In the genomic region with DNA sequence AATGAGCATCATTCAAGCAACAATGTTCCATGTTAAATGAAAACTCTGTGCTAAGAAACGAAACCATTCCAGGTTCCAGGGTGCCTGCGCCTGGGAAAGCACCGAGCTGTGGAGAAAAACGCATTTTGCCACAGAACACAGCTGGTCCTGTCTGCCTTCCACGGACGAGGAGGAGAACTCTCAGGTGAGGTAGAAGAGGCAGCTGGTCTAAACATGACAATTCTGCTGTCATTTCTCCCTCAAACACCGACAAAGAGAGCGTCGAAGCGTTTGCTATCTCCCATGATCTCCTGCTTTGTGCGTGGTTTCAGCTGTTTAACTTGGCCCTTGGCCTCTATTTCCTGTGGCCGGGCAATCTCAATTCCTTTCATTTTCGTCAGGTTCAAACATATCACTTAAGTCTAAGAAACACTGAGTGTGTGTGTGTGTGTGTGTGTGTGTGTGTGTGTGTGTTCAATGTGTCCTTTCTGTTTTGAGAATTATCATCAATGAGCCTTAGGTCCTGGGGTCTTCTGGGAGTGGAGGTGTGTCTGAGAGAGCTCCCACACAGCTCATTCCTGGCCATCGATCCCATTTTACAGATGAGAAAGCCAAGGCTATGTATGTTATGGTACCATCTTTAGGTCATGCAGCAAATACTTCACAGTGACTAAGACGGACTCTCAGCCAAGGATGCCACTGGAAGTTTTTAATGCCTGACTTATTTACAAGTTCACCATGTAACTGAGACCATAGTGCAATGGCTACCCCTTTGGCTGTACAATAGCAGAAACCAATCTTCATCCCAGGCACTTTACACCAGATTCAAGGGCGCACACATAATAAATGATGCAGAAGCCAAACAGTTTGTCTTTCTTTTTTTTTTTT, we compare ENCODE assay signal across 11 mouse cellular contexts. TPM values are rescaled to one million over a fixed set of nuclear protein-coding genes. Genes with fewer than 3 reads are reported as not detected.
DNase-seq lines count a peak whose midpoint lies in the region; ATAC-seq lines count a peak whose summit lies in the region.
"Had no signal": no experiment of that assay in that cellular context is flagged by ENCODE, and none has a peak within 500 bp of the region (broad histone marks: within the 10 kb centered on the region; RNA-seq: fewer than 3 reads in every experiment).

No protein-coding gene starts in this region.

- peaks cover 7% of the 10 kb centered on the region; the same call in 1 of the 2 replicates for H3K4me1 ChIP-seq in heart, embryonic 11.5 days (ENCODE audit: control insufficient read depth, insufficient read depth, low read length)
- H3K4me1 ChIP-seq in liver, embryonic 11.5 days (replicated peaks; ENCODE audit: control insufficient read depth, insufficient read depth, low read length), result peaks cover 12% of the 10 kb centered on the region; the same call in 1 of the 2 replicates

- no peak overlapping the region for H3K27ac ChIP-seq in heart, embryonic 11.5 days (ENCODE audit: low read depth, low read length)
- no peak overlapping the region for H3K27ac ChIP-seq in liver, embryonic 11.5 days (ENCODE audit: low read depth, low read length)

- no peak overlapping the region for H3K9ac ChIP-seq in heart, embryonic 11.5 days (ENCODE audit: low read depth, low read length)
- no peak overlapping the region for H3K9ac ChIP-seq in liver, embryonic 11.5 days (ENCODE audit: low read depth, low read length)

- intact Hi-C loops in left cerebral cortex, postnatal 25 days (cut with DNase I), result loop anchor here (5.0 kb wide), 1 partner anchor 911 kb away; no protein-coding TSS in a partner anchor

- peak; percentile 69 for DNase-seq in heart, adult 11 months
- peak; percentile 60 for DNase-seq in lung, postnatal 36 days
- no peak for DNase-seq in lung, adult 18-20 months
- no peak for DNase-seq in liver, embryonic 11.5 days (ENCODE audit: low spot score)
- peak; percentile 25 for DNase-seq in splenic B cell, adult 2 months (ENCODE audit: low read depth, low spot score)
- no peak for DNase-seq in cerebellum, adult 9-11 months
- no peak for DNase-seq in left cerebral cortex, postnatal 25 days (ENCODE audit: low spot score in 2 of 2)
- DNase-seq: heart, postnatal 4 days; kidney, postnatal 10 days; thymus, postnatal 4 days had no signal

- no peak for ATAC-seq in heart, embryonic 11.5 days (replicated peaks; ENCODE audit: insufficient number of reproducible peaks, low FRiP score, low TSS enrichment)
- ATAC-seq in liver, embryonic 11.5 days (replicated peaks; ENCODE audit: low FRiP score), result no peak

- H3K9me3 ChIP-seq in heart, embryonic 11.5 days (replicated peaks; ENCODE audit: control insufficient read depth, low read length), result no peaks in the 10 kb centered on the region
- no peaks in the 10 kb centered on the region for H3K9me3 ChIP-seq in liver, embryonic 11.5 days (ENCODE audit: control insufficient read depth, low read length)

- H3K4me3 ChIP-seq in heart, embryonic 11.5 days (ENCODE audit: low read depth, low read length), result no peak overlapping the region
- no peak overlapping the region for H3K4me3 ChIP-seq in liver, embryonic 11.5 days (ENCODE audit: low read depth, low read length)

- 68% methylated on average over 16 of the region's 16 CpGs for WGBS in heart, embryonic 11.5 days (ENCODE audit: insufficient replicate concordance)
- 55% methylated on average over 16 of the region's 16 CpGs for WGBS in liver, embryonic 11.5 days

- no peaks in the 10 kb centered on the region for H3K36me3 ChIP-seq in heart, embryonic 11.5 days (ENCODE audit: control insufficient read depth, insufficient read depth, low read length)
- H3K36me3 ChIP-seq in liver, embryonic 11.5 days (ENCODE audit: control insufficient read depth, insufficient read depth, low read length), result no peaks in the 10 kb centered on the region
- H3K36me3 ChIP-seq in splenic B cell, adult 2 months (ENCODE audit: control insufficient read depth, insufficient read depth, low read length, poor library complexity, severe bottlenecking), result no peaks in the 10 kb centered on the region

- H3K27me3 ChIP-seq in heart, embryonic 11.5 days (ENCODE audit: control insufficient read depth, insufficient read depth, low read length), result no peaks in the 10 kb centered on the region
- no peaks in the 10 kb centered on the region for H3K27me3 ChIP-seq in liver, embryonic 11.5 days (replicated peaks; ENCODE audit: control insufficient read depth, insufficient read depth, low read length)
- no peaks in the 10 kb centered on the region for H3K27me3 ChIP-seq in splenic B cell, adult 2 months (ENCODE audit: control insufficient read depth, insufficient read depth, low read length, poor library complexity, severe bottlenecking)

- no peak overlapping the region for H3K4me2 ChIP-seq in heart, embryonic 11.5 days
- H3K4me2 ChIP-seq in liver, embryonic 11.5 days, result peak overlapping the region; percentile 4; the same call in 1 of the 2 replicates

RNA-seq across cellular contexts. Expression of a gene that starts 31.3 kb away (rescaled TPM):
- 11.5 and 16.6 TPM in 2 replicates for polyA plus RNA-seq in heart, embryonic 11.5 days (2014; fragmentation: Nextera tagmentation; extraction: Ambion mirVana)
- 18.7 and 21.5 TPM in 2 replicates for polyA plus RNA-seq in liver, embryonic 11.5 days (2014; fragmentation: Nextera tagmentation; extraction: Ambion mirVana)
- total RNA-seq in left cerebral cortex, postnatal 25 days (2021), result 100 to 1,000 TPM; 144 to 146 TPM

Comparison
In these comparisons a context has a peak if more than half of its experiments do, and no peak if none do; other contexts are left out.
1. DNase-seq: peak in heart, adult 11 months (single experiment), lung, postnatal 36 days (single experiment) and splenic B cell, adult 2 months (single experiment); none in lung, adult 18-20 months (0 of 2), liver, embryonic 11.5 days (single experiment), cerebellum, adult 9-11 months (single experiment) and left cerebral cortex, postnatal 25 days (0 of 2).